Mouse (Mus musculus) cerebellum, postnatal 4 days (tissue): ENCODE measurements around the gene Pla2g4d.
"Not testable (repeated sequence)": the region's sequence is repeated elsewhere in the genome, so short reads cannot be mapped to it uniquely, and the experiment has no call there.

Experiments
- DNase-seq, 2 experiments: peaks; one replicate each; pipeline ENCODE4 v3.0.0; 2022; ENCODE audit warnings: low spot score in 2 of 2, mixed read lengths in 1 of 2

The Pla2g4d gene

DNA sequence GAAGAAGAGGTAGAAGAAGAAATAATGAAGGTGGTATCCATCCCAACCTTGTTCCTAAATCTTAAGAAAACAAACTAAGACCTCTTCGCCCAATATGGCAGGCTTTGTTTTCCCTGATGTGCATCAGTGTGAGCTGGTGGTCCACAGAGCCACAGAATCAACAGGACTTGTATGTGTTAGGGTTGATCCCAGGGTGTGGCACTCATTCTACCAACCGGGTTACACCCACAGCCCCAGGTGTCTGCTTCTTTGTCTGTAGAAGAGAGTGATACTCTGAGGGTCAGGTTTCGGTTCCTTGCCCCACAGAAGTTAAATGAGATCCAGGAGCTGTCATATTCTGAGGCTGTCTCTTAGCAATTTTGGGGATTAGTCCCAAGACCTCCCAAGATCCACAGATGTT, 27.7 kb downstream of the Pla2g4d start:
- no peak for DNase-seq

DNA sequence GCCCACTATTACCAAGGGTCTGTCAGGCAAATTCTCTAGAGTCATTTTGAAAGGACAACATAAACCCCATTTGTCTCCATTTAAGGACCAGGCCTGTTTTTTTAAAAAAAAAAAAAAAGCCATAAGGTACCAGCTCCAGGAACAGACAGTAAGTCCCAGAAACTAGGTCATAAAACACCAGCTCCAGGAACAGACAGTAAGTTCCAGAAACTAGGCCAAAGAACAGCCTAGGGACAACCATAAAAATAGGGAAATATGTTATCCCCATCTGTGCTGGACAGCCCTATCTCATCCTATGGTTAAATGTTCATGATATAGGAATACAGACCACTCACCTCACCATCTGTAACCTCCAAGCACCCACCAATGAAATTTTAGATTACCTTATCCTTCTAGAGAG, 32.7 kb downstream of the Pla2g4d start:
- no peak for DNase-seq

DNA sequence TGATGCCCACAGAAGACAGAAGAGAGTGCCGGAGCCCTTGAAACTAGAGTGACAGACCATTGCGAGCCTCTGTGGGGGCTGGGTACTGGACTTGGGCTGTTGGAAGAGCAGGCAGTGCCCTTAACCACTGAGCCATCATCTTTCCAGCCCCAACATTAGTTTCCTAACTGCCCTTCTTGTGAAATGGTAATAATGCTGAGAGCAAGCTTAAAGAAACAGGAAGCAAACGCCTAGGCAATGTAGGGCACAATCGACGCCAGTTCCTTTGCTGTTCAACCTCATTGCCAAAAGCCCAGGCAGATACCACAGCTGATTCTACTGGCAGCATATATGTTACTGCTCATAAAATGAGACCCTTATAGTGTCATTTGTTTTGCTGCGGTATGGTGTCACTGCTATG, 36.4 kb downstream of the Pla2g4d start:
- no peak for DNase-seq

GRCm38 (mm10) chr2:120245421-120246016, 43.5 kb downstream of the Pla2g4d start:
- DNase-seq, result peak in 1 of 2 experiments; percentile 25

- DNase-seq, result peak in 1 of 2 experiments; percentile 16
These were observed 44.1 kb downstream of the Pla2g4d start, which contains the start of gene Pla2g4e for GRCm38 (mm10) chr2:120244679-120245420. TSS of gene Pla2g4e (minus strand) at chr2:120245335.

- DNase-seq, result no peak
These were observed 45.0 kb downstream of the Pla2g4d start for GRCm38 (mm10) chr2:120243995-120244394.

DNA sequence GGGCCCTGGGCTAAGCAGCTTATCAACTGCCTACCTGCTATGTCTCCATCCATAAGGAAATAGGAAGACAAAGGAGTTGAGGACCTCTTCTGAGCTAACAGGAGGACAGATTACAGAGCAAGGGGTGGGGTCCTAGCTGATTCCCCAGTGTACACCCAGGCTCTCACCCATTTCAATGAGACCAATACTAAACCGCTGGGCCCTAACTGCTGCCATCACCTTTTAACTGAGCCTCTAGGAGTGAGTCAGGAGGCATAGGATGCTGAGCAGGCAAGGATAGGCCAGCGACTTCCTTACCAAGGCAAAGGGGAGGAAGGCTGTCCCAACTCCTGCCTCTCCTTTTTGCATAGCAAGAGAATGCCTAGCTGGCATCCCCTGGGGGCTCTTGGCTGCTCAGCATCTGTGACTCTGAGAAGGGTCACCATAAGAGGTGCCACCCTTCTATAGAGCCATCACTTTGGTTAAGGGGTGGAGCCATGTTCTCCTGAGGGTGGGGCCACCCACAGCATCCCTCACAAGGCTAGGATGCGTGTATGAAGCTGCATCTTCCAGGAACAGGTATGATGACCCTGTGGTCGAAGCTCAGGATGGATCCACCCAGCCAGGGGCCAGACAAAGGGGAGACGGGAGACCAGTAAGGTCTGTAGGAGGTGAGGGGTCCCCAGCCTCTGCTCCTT, 46.1 kb downstream of the Pla2g4d start:
- DNase-seq, result no peak

DNA sequence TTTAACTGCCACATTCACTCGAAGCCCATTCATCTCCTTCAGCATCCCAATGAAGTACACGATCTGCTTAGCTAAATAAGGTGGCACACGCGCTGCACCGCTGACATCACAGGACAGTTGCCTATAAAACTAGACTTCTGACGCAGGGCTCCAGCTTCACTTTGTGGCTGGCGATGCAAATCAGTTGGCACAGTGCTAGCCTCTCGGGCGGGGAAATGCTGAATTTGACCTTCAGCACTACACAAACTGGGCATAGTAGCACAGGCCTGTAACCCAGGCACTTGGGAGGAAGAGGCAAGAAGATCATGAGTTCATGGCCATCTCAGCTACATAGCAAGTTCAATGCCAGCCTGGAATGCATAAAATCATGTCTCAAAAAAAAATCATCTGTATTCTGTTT, 50.3 kb downstream of the Pla2g4d start:
- not testable (repeated sequence) for DNase-seq

- DNase-seq, result no peak
These were observed 51.2 kb downstream of the Pla2g4d start for GRCm38 (mm10) chr2:120237784-120238183.

- no peak for DNase-seq
These were observed 52.9 kb downstream of the Pla2g4d start for GRCm38 (mm10) chr2:120235947-120236640.

- DNase-seq, result no peak
These were observed 53.6 kb downstream of the Pla2g4d start for GRCm38 (mm10) chr2:120235381-120235780.

DNA sequence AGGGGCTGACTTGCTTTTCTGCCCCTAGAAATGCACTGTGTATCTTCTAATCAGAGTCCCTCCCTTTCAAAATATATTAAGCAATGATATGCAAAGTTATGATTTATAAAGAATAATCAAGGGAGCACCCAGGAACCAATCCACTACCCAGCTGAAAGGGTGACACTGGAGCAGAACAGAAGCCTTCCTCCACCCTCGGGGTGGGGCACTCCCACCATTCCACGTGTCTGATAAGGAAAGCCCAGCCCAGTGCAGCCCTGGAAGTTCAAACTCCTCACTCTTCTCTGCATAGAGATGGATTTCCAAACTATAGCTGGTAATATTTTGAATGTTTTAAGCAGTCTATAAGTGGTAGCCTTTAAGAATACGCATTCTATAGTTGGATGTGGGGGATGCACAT, 57.4 kb downstream of the Pla2g4d start:
- DNase-seq, result no peak
